In genomic region chr16:89520091-89520490, GRCm38 (mm10) we compare ENCODE assay signal across 25 mouse cellular contexts. TPM values are rescaled to one million over a fixed set of nuclear protein-coding genes. Genes with fewer than 3 reads are reported as not detected.
A peak's percentile ranks its signal among the peaks of the same experiment; 100 is the strongest.
DNase-seq lines count a peak whose midpoint lies in the region; ATAC-seq and TF ChIP-seq lines count a peak whose summit lies in the region.
"Had no signal": no experiment of that assay in that cellular context is flagged by ENCODE, and none has a peak within 500 bp of the region (broad histone marks: within the 10 kb centered on the region; RNA-seq: fewer than 3 reads in every experiment).

No protein-coding gene starts in this region.

- no peak overlapping the region for H3K27ac ChIP-seq in embryonic facial prominence, embryonic 15.5 days (replicated peaks)
- H3K27ac ChIP-seq in embryonic facial prominence, embryonic 10.5 days (replicated peaks), result no peak overlapping the region
- no peak overlapping the region for H3K27ac ChIP-seq in hindbrain, embryonic 14.5 days
- H3K27ac ChIP-seq in hindbrain, embryonic 12.5 days, result no peak overlapping the region
- no peak overlapping the region for H3K27ac ChIP-seq in limb, embryonic 13.5 days
- no peak overlapping the region for H3K27ac ChIP-seq in limb, embryonic 10.5 days
- H3K27ac ChIP-seq: embryonic facial prominence, embryonic 13.5 days; heart, adult 2 months; heart, embryonic 15.5 days had no signal

- no peak overlapping the region for H3K4me2 ChIP-seq in embryonic facial prominence, embryonic 15.5 days (replicated peaks)
- H3K4me2 ChIP-seq in hindbrain, embryonic 14.5 days (replicated peaks), result no peak overlapping the region
- no peak overlapping the region for H3K4me2 ChIP-seq in hindbrain, embryonic 12.5 days (replicated peaks)
- H3K4me2 ChIP-seq in limb, embryonic 13.5 days (replicated peaks), result no peak overlapping the region
- H3K4me2 ChIP-seq: embryonic facial prominence, embryonic 13.5 days; heart, embryonic 11.5 days; heart, embryonic 15.5 days had no signal

- 86% methylated on average over 6 of the region's 6 CpGs for WGBS in embryonic facial prominence, embryonic 15.5 days
- WGBS in embryonic facial prominence, embryonic 10.5 days, result 93% methylated on average over 6 of the region's 6 CpGs
- WGBS in hindbrain, embryonic 14.5 days, result 92% methylated on average over 6 of the region's 6 CpGs
- WGBS in hindbrain, embryonic 12.5 days, result 95% methylated on average over 6 of the region's 6 CpGs
- 58% methylated on average over 6 of the region's 6 CpGs for WGBS in limb, embryonic 13.5 days
- WGBS in limb, embryonic 10.5 days, result 94% methylated on average over 6 of the region's 6 CpGs

- H3K36me3 ChIP-seq in embryonic facial prominence, embryonic 15.5 days, result no peaks in the 10 kb centered on the region
- no peaks in the 10 kb centered on the region for H3K36me3 ChIP-seq in embryonic facial prominence, embryonic 10.5 days (replicated peaks)
- H3K36me3 ChIP-seq in hindbrain, embryonic 14.5 days (replicated peaks; ENCODE audit: control insufficient read depth, insufficient read depth), result no peaks in the 10 kb centered on the region
- H3K36me3 ChIP-seq in hindbrain, embryonic 12.5 days, result no peaks in the 10 kb centered on the region
- no peaks in the 10 kb centered on the region for H3K36me3 ChIP-seq in limb, embryonic 13.5 days
- no peaks in the 10 kb centered on the region for H3K36me3 ChIP-seq in limb, embryonic 10.5 days
- H3K36me3 ChIP-seq: embryonic facial prominence, embryonic 13.5 days; G1E; heart, embryonic 15.5 days had no signal

- H3K4me3 ChIP-seq in embryonic facial prominence, embryonic 15.5 days (replicated peaks), result no peak overlapping the region
- no peak overlapping the region for H3K4me3 ChIP-seq in embryonic facial prominence, embryonic 10.5 days
- H3K4me3 ChIP-seq in hindbrain, embryonic 14.5 days (replicated peaks; ENCODE audit: low read length), result no peak overlapping the region
- no peak overlapping the region for H3K4me3 ChIP-seq in hindbrain, embryonic 12.5 days
- no peak overlapping the region for H3K4me3 ChIP-seq in limb, embryonic 13.5 days
- H3K4me3 ChIP-seq in limb, embryonic 10.5 days, result no peak overlapping the region
- H3K4me3 ChIP-seq: embryonic facial prominence, embryonic 13.5 days; heart, adult 2 months; heart, embryonic 15.5 days had no signal

- H3K9ac ChIP-seq in embryonic facial prominence, embryonic 15.5 days, result no peak overlapping the region
- no peak overlapping the region for H3K9ac ChIP-seq in hindbrain, embryonic 14.5 days
- H3K9ac ChIP-seq in hindbrain, embryonic 12.5 days, result no peak overlapping the region
- no peak overlapping the region for H3K9ac ChIP-seq in limb, embryonic 13.5 days
- H3K9ac ChIP-seq: embryonic facial prominence, embryonic 13.5 days; heart, embryonic 15.5 days had no signal

- TF ChIP-seq CTCF in brain, embryonic 14.5 days (IDR thresholded peaks at IDR 0.05; ENCODE audit: borderline replicate concordance, extremely low read depth, insufficient read depth, insufficient read length), result no peak

- H3K4me1 ChIP-seq in embryonic facial prominence, embryonic 15.5 days, result no peaks in the 10 kb centered on the region
- no peaks in the 10 kb centered on the region for H3K4me1 ChIP-seq in embryonic facial prominence, embryonic 10.5 days
- H3K4me1 ChIP-seq in hindbrain, embryonic 14.5 days (replicated peaks; ENCODE audit: control insufficient read depth, insufficient read depth, low read length), result no peaks in the 10 kb centered on the region
- H3K4me1 ChIP-seq in hindbrain, embryonic 12.5 days, result no peaks in the 10 kb centered on the region
- H3K4me1 ChIP-seq in limb, embryonic 13.5 days, result no peaks in the 10 kb centered on the region
- H3K4me1 ChIP-seq in limb, embryonic 10.5 days, result no peaks in the 10 kb centered on the region

- no peak for TF ChIP-seq POLR2A in brain, embryonic 14.5 days (IDR thresholded peaks at IDR 0.05; ENCODE audit: borderline replicate concordance, extremely low read depth, insufficient read depth, insufficient read length, poor library complexity, severe bottlenecking)

- H3K9me3 ChIP-seq in embryonic facial prominence, embryonic 15.5 days (replicated peaks), result no peaks in the 10 kb centered on the region
- no peaks in the 10 kb centered on the region for H3K9me3 ChIP-seq in embryonic facial prominence, embryonic 10.5 days
- H3K9me3 ChIP-seq in hindbrain, embryonic 14.5 days (ENCODE audit: control insufficient read depth, low read length), result no peaks in the 10 kb centered on the region
- H3K9me3 ChIP-seq in hindbrain, embryonic 12.5 days (replicated peaks), result no peaks in the 10 kb centered on the region
- no peaks in the 10 kb centered on the region for H3K9me3 ChIP-seq in limb, embryonic 13.5 days
- no peaks in the 10 kb centered on the region for H3K9me3 ChIP-seq in limb, embryonic 10.5 days (replicated peaks)
- H3K9me3 ChIP-seq: embryonic facial prominence, embryonic 13.5 days; heart, embryonic 15.5 days had no signal

- ATAC-seq in embryonic facial prominence, embryonic 15.5 days (ENCODE audit: insufficient number of reproducible peaks, low FRiP score, low TSS enrichment, low read depth), result 0 out of 2 replicates have a peak, but pooled peaks have one; percentile 40
- ATAC-seq in hindbrain, embryonic 14.5 days (ENCODE audit: low FRiP score), result 0 out of 2 replicates have a peak, but pooled peaks have one; percentile 33
- ATAC-seq in hindbrain, embryonic 12.5 days (ENCODE audit: low FRiP score), result no peak
- ATAC-seq in limb, embryonic 13.5 days (ENCODE audit: low FRiP score, low read depth), result peak; percentile 52
- ATAC-seq: CD4-positive, CD25-positive, alpha-beta regulatory T cell, adult 4 months had no signal

- DNase-seq in embryonic facial prominence, embryonic 10.5 days (ENCODE audit: low spot score), result no peak
- no peak for DNase-seq in hindbrain, embryonic 14.5 days (ENCODE audit: low spot score)
- no peak for DNase-seq in limb, embryonic 10.5 days (ENCODE audit: low spot score)
- DNase-seq in brain, embryonic 14.5 days (ENCODE audit: low read depth), result peak; percentile 46
- DNase-seq in retina, embryonic 14.5 days (ENCODE audit: low spot score), result no peak
- DNase-seq: adrenal gland, adult 8-10 months; B cell, adult 2 months; cerebellum, adult 11-12 months; cerebellum, adult 9-10 months; cerebellum, postnatal 25 days; gastrocnemius, postnatal 14 days; heart, adult 2 months; heart, postnatal 14 days; kidney, adult 11 months had no signal

- H3K27me3 ChIP-seq in embryonic facial prominence, embryonic 15.5 days, result no peaks in the 10 kb centered on the region
- H3K27me3 ChIP-seq in embryonic facial prominence, embryonic 10.5 days (replicated peaks; ENCODE audit: low read depth, poor library complexity, severe bottlenecking), result no peaks in the 10 kb centered on the region
- no peaks in the 10 kb centered on the region for H3K27me3 ChIP-seq in hindbrain, embryonic 14.5 days (ENCODE audit: control insufficient read depth, insufficient read depth, low read length)
- H3K27me3 ChIP-seq in hindbrain, embryonic 12.5 days, result no peaks in the 10 kb centered on the region
- H3K27me3 ChIP-seq in limb, embryonic 13.5 days, result no peaks in the 10 kb centered on the region
- no peaks in the 10 kb centered on the region for H3K27me3 ChIP-seq in limb, embryonic 10.5 days (ENCODE audit: low read depth, poor library complexity, severe bottlenecking)
- H3K27me3 ChIP-seq: embryonic facial prominence, embryonic 13.5 days; heart, embryonic 15.5 days had no signal

RNA-seq across cellular contexts. Expression of gene Krtap7-1, which starts 12.0 kb away (rescaled TPM):
- 3.0 and 11.7 TPM in 2 replicates for polyA plus RNA-seq in embryonic facial prominence, embryonic 15.5 days (2015; fragmentation: Nextera tagmentation; extraction: Ambion mirVana)
- not detected in 2 replicates for polyA plus RNA-seq in embryonic facial prominence, embryonic 10.5 days (2016; fragmentation: Nextera tagmentation; extraction: Ambion mirVana)
- polyA plus RNA-seq in hindbrain, embryonic 14.5 days (2014; fragmentation: Nextera tagmentation; extraction: Ambion mirVana), result not detected in 2 replicates
- not detected in 2 replicates for polyA plus RNA-seq in hindbrain, embryonic 12.5 days (2016; fragmentation: Nextera tagmentation; extraction: Ambion mirVana)
- polyA plus RNA-seq in limb, embryonic 13.5 days (2015; fragmentation: Nextera tagmentation; extraction: Ambion mirVana), result not detected in 2 replicates
- polyA plus RNA-seq in limb, embryonic 10.5 days (2016; fragmentation: Nextera tagmentation; extraction: Ambion mirVana), result not detected in 2 replicates
- polyA plus RNA-seq in brain, embryonic 14.5 days (2012; rRNA removed), result 0.21 and 0.71 TPM in 2 replicates
- polyA plus RNA-seq: CD4-positive, CD25-positive, alpha-beta regulatory T cell, adult 4 months; cortical plate, adult 2 months; embryonic facial prominence, embryonic 13.5 days; G1E; gonadal fat pad, adult 2 months; heart, adult 2 months; heart, embryonic 11.5 days; heart, embryonic 15.5 days; intestine, embryonic 14.5 days had no signal

RNA-seq across cellular contexts. Expression of gene Krtap8-1, which starts 32.3 kb away (rescaled TPM):
- polyA plus RNA-seq in embryonic facial prominence, embryonic 15.5 days (2015; fragmentation: Nextera tagmentation; extraction: Ambion mirVana), result 9.2 and 30.0 TPM in 2 replicates
- polyA plus RNA-seq in embryonic facial prominence, embryonic 10.5 days (2016; fragmentation: Nextera tagmentation; extraction: Ambion mirVana), result not detected in 2 replicates
- not detected in 2 replicates for polyA plus RNA-seq in hindbrain, embryonic 14.5 days (2014; fragmentation: Nextera tagmentation; extraction: Ambion mirVana)
- not detected in 2 replicates for polyA plus RNA-seq in hindbrain, embryonic 12.5 days (2016; fragmentation: Nextera tagmentation; extraction: Ambion mirVana)
- polyA plus RNA-seq in limb, embryonic 13.5 days (2015; fragmentation: Nextera tagmentation; extraction: Ambion mirVana), result not detected in 2 replicates
- not detected in 2 replicates for polyA plus RNA-seq in limb, embryonic 10.5 days (2016; fragmentation: Nextera tagmentation; extraction: Ambion mirVana)
- polyA plus RNA-seq in brain, embryonic 14.5 days (2012; rRNA removed), result not detected in 2 replicates
- polyA plus RNA-seq: CD4-positive, CD25-positive, alpha-beta regulatory T cell, adult 4 months; cortical plate, adult 2 months; embryonic facial prominence, embryonic 13.5 days; gonadal fat pad, adult 2 months; heart, adult 2 months; heart, embryonic 11.5 days; heart, embryonic 15.5 days; intestine, embryonic 14.5 days had no signal

RNA-seq across cellular contexts. Expression of gene Krtap11-1, which starts 50.9 kb away (rescaled TPM):
- 3.6 and 6.6 TPM in 2 replicates for polyA plus RNA-seq in embryonic facial prominence, embryonic 15.5 days (2015; fragmentation: Nextera tagmentation; extraction: Ambion mirVana)
- polyA plus RNA-seq in embryonic facial prominence, embryonic 10.5 days (2016; fragmentation: Nextera tagmentation; extraction: Ambion mirVana), result not detected in 2 replicates
- polyA plus RNA-seq in hindbrain, embryonic 14.5 days (2014; fragmentation: Nextera tagmentation; extraction: Ambion mirVana), result not detected in 2 replicates
- polyA plus RNA-seq in hindbrain, embryonic 12.5 days (2016; fragmentation: Nextera tagmentation; extraction: Ambion mirVana), result not detected in 2 replicates
- not detected in 2 replicates for polyA plus RNA-seq in limb, embryonic 13.5 days (2015; fragmentation: Nextera tagmentation; extraction: Ambion mirVana)
- not detected in 2 replicates for polyA plus RNA-seq in limb, embryonic 10.5 days (2016; fragmentation: Nextera tagmentation; extraction: Ambion mirVana)
- not detected in 2 replicates for polyA plus RNA-seq in brain, embryonic 14.5 days (2012; rRNA removed)
- polyA plus RNA-seq: CD4-positive, CD25-positive, alpha-beta regulatory T cell, adult 4 months; cortical plate, adult 2 months; embryonic facial prominence, embryonic 13.5 days; G1E; heart, adult 2 months; heart, embryonic 11.5 days; heart, embryonic 15.5 days; intestine, embryonic 14.5 days had no signal
